Mouse (Mus musculus): Measurements from ENCODE around the gene Spata2l.
"Not testable (repeated sequence)": the region's sequence is repeated elsewhere in the genome, so short reads cannot be mapped to it uniquely, and the experiment has no call there.

Spata2l gene

DNA sequence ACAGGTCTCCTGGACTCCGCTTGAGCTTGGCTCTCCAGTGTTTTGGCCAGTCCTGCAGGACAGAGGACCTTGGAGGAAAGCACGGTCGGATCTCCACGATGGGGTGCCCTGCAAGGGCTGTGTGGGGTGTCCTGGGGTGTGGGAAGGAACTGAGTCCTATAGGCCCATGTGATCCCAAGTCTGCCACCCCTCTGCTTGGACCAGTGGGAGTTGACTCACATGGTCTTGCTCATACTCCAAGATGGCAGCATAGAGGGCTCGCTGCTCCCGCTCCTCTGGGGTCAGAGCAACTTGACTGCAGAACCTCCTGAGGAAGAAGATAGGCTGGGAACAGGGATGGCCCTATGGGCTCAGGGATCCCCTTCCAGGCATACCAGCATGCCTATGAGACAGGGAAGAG, 11.7 kb upstream of the Spata2l start:
- in situ Hi-C loops (cut with MboI; ENCODE audit: low sequenced_read_pairs) = no loop called here

DNA sequence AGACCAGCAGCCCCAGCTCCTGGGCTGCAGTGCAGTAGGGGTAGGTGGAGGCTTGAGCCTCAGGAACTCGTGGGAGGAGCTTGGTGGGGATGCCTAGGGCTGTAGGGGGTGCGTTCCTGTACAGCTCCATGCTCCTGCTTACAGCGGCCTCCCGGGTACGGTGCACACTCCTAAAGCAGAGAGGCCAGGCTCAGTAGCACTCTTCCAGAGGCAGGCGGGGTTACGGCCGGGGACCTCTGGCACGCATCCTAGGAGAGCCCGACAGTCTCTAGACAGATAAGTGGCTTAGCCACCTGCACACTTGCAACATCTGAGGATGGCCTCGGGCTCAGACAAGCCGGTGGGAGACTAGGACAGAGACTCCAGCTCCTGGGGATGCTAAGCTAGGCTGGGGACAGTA, 9.5 kb upstream of the Spata2l start:
- in situ Hi-C loops (cut with MboI; ENCODE audit: low sequenced_read_pairs) = no loop called here

DNA sequence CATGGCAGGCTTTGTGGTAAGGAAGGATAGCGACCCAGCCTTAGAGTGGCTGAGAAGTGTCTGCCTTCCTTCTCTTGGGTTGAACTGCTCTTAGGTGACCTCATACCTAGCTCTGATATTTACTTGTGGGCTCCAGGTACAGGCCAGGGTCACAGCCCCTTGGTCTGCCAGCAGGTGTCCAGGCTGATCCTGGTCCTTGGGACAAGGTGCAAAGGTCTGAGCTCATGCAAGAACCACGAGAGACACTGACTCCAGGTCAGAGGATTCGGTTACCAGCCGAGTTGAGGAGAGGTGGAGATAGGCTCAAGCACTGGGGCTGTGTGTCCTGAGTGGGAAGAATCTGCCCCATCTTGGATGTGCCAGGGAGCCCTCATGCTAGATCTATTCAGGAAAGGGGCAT, 8.3 kb upstream of the Spata2l start:
- in situ Hi-C loops (cut with MboI; ENCODE audit: low sequenced_read_pairs) = no loop called here

DNA sequence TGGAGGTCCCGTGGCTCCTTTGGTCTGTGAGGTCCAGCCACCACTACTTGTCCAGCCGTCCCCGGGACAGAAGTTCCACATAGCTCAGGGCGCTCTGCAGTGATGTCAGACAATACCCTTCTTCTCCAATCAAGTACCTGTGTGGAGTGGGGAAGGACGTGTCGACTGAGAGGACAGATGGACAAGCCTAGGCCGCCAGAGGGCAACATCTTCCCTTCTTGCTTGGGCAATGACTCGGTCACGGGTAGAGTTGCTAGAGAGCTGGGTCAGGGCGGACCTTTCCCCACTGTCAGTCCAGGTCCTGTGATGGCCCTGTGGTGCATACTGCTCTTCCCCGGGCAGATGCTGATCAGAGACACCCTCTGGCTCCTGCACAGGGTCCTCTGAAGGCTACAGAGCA, 7.0 kb upstream of the Spata2l start:
- in situ Hi-C loops (cut with MboI; ENCODE audit: low sequenced_read_pairs) = no loop called here

DNA sequence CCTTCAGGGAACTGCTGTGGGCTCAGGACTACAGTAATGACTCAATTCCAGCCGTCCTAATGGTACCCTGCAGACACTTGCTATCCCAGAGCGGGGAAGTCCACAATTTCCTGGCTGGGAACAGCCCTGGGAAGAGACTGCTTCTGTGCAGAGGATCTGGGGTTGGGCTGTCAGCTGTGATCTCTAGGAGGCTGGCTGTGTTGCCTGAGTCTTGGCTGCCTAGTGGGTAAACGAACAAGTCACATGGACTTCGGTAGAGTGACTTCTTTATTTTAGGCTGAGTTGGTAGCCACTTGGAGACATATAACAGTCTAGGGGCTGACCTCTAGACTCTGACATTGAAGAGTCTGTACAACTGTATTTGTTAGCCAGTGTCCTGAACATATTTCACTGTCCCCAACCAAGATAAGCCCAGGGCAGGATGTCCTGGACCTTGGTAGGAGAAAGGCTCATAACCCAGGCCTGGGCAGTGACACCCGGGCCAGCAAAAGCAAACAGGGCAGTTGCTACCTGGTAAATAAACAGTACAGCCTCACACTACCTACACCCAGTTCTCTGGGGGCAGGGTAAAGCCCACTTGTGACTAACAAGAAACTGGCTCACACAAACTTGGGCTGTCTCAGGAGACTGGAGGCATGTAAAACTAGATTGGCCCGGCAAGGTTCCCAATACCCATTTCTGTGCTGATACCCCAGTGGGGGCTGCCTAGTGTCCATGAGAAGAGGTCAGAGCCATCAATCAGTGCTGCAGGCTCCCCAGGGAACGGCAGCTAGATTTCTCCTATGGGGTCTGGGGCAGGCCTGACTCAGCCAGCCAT, 6.3 kb upstream of the Spata2l start:
- in situ Hi-C loops (cut with MboI; ENCODE audit: low sequenced_read_pairs) = no loop called here

DNA sequence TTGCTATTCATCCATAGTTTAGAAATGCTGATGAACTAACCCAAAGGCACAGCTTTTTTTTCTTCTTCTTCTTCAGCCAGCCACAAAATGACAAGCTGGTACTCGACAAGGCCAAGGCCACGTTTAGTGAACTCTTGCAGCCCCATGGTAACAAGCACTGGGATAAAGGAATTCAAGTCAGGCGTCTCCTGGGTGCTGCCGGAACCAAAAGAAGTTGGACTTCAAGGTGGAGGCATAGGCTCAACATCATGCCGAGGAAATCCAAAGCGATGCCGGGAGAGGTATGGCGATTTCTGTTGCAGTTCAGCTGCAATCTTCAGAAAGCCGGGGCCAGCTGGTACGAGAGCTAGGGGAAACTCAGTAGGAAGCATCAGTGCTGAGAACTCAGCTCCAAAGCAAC, 3.4 kb upstream of the Spata2l start:
- in situ Hi-C loops (cut with MboI; ENCODE audit: low sequenced_read_pairs) = no loop called here

DNA sequence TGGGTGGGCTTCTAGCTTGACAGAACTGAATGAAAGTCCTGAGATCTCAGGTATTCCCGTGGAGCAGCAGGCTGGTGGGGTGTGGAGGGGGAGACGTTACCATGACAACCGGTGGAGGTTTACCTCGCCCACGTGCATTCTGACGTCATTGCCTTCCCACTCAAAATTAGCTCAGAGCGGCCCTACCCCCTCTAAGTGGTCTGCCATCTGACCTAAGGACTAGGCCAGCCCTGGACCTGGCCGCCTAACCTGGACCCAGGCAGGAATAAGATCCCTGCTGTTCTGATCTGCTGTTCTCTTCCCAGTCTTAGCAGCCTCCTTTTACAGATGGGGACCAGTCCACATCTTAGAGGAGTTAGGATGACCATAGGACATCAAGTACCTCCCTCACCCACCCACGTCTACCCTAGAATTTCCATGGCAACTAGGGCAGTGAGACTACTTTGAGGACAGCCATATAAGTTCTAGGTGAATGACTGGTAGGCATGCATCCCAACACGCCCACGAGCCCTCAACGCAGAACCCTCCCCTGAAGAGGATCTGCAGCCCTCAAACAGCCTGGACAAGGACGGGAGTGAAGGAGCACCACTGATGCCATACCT, 1.0 kb downstream of the Spata2l start:
- in situ Hi-C loops (cut with MboI; ENCODE audit: low sequenced_read_pairs) = no loop called here

DNA sequence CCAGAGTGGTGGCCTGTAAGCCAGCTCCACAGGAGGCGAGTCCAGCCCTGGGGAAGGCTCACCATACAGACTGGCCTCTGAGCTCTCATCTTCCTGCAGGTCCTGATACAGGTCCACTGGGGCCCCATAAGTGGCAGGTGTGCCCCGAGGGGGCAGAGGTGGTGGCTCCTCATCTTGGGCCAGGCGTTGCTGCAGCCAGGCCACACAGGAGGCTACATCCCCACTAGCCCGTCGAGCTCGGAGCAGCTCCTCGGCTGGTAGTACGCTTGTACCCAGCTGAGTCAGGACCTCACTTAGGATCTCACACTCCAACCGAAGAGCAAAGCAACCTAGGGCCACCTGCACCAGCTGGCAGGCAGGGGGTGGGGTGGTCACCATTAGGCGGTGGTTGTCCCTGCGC, 2.3 kb downstream of the Spata2l start:
- in situ Hi-C loops (cut with MboI; ENCODE audit: low sequenced_read_pairs) = no loop called here

DNA sequence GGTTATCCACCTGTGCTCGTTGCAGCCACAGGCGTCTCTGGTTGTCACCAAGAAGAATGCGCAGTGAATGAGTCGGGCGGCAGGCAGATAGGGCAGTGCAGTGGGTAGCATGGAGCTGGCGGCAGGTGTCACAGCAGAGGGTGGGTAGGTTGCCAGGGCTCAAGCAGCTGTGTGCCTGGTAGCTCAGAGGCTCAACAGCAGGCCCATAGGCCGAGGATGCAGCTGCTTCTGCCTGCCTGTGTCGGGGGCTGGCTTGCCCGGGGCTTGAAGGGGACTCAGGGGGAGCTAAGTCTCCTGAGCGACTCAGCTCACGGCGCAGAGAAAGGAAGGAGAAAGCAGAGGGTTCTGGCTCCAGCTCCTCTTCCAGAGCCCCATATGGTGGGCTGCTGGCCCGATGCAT, 2.7 kb downstream of the Spata2l start:
- in situ Hi-C loops (cut with MboI; ENCODE audit: low sequenced_read_pairs) = no loop called here

DNA sequence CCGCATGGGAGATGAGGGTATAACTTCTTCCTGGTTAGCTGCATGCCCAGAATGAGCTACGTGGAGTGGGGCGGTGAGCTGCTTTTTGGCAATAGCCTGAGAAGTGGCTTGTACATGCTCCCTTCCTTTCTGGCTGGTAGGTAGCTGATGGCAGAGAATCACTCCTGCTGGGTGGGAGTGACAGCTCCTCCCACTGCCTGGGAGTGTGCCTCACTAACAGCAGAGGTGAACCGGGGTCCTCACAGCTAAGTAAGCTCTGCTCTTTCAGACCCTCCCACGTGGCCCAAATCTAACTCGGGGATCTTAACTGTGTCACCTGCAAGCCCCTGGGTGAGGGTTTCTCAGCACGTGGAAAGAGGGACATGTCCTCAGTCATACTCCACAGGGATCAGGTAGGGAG, 3.5 kb downstream of the Spata2l start:
- in situ Hi-C loops (cut with MboI; ENCODE audit: low sequenced_read_pairs) = no loop called here

DNA sequence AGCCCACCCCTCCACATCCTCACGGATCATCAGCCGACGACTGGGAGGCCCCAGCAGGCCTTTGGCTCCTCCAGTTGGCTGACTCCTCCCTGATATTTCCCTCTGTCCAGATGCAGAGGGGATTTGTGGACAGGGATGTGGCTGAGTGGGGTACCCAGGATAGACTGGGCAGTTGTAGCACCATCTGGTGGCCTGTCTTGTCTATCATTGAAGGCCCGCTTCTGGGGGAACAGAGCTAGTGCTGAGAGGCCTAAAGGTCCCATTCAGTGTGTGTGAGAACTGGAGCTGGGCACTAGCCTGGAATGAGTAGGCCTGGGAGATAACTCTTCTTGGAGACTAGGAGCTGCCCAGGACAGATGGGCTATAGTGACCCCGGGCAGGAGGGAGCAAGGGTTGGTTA, 4.3 kb downstream of the Spata2l start:
- in situ Hi-C loops (cut with MboI; ENCODE audit: low sequenced_read_pairs) = no loop called here

DNA sequence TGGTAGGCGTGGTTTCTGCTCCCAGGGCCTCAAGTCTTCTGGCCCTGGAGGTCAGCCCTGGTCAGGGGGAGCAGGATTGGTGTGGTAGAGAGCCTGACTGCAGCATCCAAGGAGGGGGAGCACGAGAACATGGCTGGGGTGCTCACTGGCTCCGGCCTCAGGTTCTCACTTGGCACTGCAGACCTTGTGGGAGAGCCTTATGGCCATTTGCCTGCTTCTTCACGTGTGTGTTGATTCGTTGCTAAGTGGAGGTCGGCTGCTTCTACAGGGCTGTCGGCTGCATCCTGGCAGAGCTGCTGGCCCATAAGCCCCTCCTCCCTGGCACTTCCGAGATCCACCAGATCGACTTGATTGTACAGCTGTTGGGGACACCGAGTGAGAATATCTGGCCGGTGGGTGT, 5.7 kb downstream of the Spata2l start:
- in situ Hi-C loops (cut with MboI; ENCODE audit: low sequenced_read_pairs) = not testable (repeated sequence)

DNA sequence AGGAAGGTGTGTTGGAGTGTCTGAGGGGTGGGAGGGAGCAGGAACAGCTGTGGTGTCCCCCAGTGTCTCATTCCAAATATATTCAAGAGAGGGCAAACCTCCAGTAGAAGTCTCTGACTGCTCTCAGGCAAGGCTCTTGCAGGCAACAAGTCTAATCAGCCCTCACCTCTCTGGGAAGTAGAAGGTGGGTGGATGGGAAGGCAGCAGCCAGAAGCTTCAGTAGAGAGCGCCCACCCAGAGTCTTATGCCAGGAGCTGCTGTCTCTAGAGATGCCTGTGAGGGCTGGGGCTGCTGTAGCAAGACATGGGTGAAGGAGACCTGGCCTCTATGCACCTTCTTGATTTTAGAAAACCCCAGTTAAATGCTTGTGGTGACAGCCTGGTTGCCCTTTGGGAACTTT, 7.6 kb downstream of the Spata2l start:
- in situ Hi-C loops (cut with MboI; ENCODE audit: low sequenced_read_pairs) = no loop called here

DNA sequence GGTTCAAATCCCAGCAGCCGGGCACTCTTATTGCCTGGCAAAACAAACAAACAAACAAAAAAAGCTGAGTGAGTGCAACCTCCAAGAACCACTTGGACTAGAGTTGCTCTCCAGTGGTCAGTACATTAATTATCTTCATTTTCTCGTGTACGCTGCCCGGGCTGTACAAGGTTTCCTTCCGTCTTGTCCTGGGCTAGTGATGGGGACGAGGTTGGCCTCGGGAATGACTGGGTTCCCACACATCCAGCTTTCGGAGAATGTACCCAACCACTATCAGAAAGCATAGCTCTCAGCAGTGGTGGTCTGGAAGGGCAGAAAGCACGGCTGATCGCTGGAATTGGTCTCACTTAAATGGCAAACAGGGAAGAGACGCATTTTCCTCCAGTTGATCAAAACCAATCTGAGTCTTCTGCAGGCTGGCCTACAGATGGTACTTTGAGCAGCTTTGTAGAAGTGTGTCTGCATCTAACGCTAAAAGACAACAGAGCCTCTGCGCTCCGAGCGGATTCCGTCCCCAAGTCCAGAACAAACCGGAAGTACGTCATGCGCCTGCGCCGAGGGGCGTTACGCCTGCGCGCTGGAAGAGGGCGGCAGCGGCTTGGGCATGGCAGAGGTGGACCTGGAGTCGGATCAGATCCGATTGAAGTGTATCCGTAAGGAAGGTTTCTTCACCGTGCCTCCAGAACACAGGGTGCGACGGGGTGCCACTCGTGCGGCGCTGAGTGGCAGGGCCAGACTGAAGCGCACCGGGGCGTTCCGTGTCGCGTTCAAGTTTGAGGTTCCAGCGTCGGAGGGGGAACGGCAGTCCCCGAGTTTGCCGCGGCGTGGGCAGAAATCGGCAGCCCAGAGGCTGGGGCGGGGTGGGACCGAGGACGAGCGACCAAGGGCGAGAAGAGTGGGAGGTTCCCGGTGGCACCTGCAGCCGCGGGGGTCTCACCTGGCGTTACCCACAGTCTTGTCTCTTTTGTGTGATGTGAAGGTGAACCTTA, 11.5 kb downstream of the Spata2l start, which contains the start of gene Cdk10:
Cdk10 (plus strand) TSS at position 565 of the 989 bp plus-strand sequence.
- in situ Hi-C loops (cut with MboI; ENCODE audit: low sequenced_read_pairs) = no loop called here

DNA sequence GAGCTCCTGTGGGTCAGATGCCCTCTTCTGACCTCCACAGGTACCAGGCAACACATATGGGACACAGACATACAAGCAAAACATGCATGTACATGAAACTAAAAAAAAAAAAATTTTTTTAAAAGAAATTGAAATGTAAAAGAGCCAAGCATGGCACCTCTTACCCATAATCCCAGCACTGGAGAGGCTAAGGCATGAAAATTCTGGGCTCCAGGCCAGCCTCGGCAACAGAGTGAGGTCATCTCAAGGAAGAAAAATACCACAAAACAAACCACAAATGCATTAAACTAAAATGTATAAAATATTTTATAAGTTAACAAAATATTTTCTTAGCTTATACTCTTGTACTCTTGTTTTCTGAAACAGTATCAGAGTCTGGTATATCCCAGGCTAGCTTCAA, 15.1 kb downstream of the Spata2l start:
- in situ Hi-C loops (cut with MboI; ENCODE audit: low sequenced_read_pairs) = no loop called here

DNA sequence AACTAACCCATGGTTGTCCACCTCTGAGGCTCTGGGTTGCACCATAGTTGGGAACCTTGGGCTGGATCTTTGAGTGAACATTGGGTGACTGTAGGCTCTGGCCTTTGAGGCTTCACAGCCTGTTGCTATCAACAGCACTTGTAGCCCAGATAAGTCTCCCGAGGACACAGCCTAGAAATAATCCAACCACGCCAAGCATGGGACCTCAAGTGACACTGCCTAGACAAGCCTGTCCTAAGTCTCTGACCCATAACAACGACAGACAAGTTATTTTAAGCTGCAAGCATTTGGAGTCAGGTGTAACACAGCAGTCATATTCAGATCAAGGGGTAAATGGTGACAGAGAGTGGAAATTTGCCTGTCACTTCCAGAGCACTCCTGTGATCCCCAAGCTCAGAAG, 20.6 kb downstream of the Spata2l start:
- in situ Hi-C loops (cut with MboI; ENCODE audit: low sequenced_read_pairs) = no loop called here

DNA sequence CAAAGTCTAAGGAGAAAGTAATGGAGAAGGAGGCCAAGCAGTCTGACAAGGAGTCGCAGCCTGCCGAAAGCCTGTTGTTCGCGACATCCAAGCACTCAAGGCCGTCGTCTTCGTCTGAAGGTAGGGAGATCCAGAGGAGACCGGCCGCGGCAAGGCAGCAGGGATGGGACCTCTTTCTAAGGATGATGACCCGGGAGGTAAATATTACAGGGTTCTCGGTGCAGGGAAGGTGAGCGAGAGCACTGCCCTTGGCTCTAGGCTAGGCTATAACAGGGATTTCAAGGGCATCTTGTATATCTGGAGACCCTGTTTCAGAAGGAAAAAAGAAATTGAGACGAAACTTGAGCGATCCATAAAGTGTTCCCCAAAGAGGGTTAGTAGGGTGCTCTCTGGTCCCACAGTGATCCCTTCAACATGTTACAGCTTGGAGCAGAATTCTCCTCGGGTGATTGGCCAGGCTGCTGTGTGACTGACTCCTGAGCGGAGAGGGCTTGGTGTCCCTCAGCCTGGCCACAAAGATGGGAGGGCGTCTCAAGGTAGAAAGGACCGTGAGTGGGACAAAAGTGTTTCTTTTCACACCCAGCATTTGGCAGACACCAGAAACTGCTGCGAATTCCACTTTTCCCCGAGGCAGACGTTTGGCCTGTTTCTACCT, 22.8 kb downstream of the Spata2l start:
- in situ Hi-C loops (cut with MboI; ENCODE audit: low sequenced_read_pairs) = no loop called here

DNA sequence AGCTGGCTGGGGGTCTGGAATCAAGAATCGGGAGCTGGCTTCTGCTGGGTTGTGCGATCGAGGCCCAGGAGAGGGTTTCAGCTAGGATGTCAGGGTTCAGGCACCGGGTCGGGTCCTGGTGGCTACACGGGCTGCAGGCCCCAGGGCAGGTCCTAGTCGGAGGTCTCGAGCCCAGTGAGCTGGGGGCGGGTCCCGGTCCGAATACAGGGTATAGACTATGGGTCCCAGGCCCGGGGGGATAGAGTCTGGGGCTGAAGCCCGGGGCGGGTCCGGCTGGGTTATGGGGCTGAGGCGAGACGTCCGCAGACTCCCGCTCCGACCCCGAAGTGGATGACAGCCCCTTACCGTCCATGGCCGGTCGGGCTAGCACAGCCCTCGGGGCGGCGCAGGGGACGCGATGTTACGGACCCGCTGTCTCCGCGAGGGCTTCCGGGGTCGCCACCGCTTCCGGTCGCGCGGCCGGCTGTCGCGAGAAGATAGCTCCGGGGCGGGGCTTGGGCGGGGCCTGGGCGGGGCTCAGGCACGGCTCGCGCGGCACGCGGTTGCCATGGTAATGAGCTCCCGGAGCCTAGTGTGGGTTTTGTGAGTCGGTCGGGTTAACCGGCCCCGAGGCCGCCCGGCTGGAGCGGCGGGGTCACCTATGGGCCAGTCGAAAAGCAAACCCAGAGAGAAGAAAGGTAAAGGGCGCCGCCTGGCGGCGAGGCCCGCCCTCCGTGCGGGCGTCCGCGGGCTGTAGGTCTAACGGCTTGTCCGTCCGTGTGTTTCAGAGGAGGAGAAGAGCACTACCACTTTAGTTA, 23.5 kb downstream of the Spata2l start, which contains the start of the genes Chmp1a and Spata33:
Chmp1a (minus strand) TSS at position 443 of the 797 bp plus-strand sequence.
Spata33 (plus strand) TSS at position 512 of the 797 bp plus-strand sequence.
- in situ Hi-C loops (cut with MboI; ENCODE audit: low sequenced_read_pairs) = no loop called here

DNA sequence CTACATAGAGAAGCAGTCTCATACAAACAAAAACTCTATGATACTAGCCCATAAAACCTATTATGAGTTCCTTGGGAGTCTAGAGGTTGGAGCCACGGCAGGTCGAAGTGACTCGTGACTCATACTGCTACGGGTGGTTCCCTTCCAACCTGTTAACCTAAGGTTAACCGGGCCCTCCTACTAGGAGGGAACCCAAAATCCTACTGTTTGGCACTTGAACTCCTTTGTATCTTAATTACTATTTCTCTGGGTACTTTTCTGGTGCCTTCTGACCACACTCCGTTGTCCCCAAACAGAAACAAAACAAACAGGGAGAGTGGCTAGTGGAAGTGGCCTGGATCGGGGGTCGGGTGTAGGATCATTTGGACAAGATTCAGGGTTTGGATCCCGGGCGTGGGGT, 24.2 kb downstream of the Spata2l start:
- in situ Hi-C loops (cut with MboI; ENCODE audit: low sequenced_read_pairs) = no loop called here

DNA sequence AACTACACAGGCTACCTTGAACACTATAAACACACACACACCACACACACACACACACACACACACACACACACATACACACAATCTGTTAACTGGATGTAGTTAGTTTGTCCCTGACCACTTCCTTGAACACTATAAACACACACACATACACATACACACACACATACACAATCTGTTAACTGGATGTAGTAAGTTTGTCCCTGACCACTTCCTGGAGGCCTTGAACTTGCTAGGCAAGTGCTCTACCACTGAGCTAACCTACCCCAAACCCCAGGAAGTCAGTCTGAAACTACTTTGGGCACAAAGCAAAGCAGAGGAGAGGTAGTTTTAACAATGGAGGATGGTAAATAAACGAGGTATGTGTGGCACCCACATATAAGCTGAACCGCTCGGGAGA, 32.5 kb downstream of the Spata2l start:
- in situ Hi-C loops (cut with MboI; ENCODE audit: low sequenced_read_pairs) = loop anchor here (5.0 kb wide), 1 partner anchor 96 kb away; no protein-coding TSS in a partner anchor

Data from CH12F3 (cell line).